Mouse (Mus musculus): ENCODE results near the gene Plxna2.
A peak's percentile ranks its signal among the peaks of the same experiment; 100 is the strongest.

Gene Plxna2

DNA sequence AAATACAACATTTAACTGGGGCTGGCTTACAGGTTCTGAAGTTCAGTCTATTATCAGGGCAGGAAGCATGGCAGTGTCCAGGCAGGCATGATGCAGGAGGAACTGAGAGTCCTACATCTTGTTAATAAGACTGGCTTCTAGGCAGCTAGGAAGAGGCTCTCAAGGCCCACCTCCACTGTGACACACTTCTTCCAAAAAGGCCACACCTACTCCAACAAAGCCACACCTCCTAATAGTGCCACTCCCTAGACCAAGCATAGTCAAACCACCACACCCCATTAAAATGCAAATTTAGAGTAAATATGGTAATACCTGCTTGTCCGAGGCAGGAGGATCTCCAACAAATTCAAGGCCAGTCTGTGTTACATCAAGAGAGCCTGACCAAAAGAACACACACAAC is 156.7 kb downstream of the Plxna2 start:
- DNase-seq: no peak

DNA sequence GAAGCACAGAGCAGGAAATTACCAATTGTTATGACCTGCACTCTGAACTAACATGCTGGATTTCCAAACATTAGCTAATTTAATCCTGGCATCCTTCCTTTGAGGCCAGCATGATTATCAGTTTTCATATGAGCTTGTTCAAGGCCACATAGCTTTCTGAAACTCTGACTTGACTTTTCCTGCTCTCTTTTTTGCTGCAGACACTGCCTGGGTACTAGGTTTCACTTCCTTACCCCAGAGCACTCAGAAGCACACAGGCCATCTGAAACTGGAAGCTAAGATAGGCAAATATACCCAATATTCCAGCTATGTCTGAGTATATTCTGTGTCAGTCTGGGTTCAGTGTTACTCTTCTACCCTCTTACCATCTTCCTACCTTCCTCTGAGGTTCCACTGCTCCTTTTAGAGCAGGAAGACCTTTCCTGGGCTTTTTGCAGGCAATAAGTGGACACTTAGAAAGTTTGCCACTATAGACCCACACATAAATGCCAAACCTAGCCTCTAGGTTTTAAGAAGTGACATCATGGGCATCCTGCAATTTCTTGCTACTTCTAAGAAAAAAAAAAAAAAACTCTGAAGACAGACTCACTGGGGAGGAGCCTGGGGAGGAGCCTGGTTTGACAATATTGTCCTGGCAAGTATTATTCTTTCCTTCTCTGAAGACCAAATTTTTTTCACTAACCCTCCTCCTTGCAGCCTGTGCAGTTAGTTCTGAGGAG is 157.8 kb downstream of the Plxna2 start:
- DNase-seq: no peak

GRCm38 (mm10) chr1:194776510-194777244 is 158.7 kb downstream of the Plxna2 start:
- no peak for DNase-seq

- no peak for DNase-seq
Observed at GRCm38 (mm10) chr1:194777608-194778007, 159.6 kb downstream of the Plxna2 start.

DNA sequence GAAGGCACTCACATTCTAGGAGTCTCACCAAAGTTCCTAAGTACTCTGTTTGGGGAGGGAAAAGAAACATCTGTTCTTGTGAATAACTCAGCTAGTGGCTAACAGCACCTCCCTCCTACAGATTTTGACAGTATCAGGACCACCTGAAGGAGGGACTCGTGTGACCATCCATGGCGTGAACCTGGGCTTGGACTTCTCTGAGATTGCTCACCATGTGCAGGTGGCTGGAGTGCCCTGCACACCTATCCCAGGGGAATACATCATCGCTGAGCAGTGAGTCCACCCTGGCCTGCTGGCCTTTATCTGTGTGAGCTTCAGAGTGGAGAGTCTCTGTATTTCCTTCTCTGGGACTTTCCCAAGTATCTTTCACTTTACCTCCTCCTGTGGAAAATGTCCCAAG is 162.4 kb downstream of the Plxna2 start:
- no peak for DNase-seq

GRCm38 (mm10) chr1:194780794-194781390 is 162.9 kb downstream of the Plxna2 start:
- peak in 1 of 2 experiments; percentile 20 for DNase-seq

GRCm38 (mm10) chr1:194781556-194781955 is 163.5 kb downstream of the Plxna2 start:
- DNase-seq: no peak

DNA sequence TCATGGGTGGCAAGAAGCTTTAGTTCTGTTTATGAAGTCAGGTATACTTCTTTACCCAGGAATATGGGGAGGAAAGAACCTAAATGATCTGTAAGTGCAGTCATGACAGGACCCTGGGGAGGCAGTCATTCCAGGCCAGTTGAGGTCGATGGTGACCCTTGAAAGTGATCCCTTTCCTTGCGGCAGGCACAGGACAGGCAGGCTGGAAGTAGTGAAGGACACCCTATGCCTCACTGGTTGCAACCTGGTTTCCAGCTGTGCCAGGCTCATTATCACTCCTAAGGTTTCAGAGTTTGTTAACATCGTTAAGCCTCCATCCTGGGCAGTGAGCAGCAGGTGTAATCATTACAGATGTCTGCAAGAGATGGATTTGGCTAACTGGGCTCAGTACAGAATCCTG is 164.3 kb downstream of the Plxna2 start:
- DNase-seq: no peak

- no peak for DNase-seq
Observed at GRCm38 (mm10) chr1:194787626-194788025, 169.6 kb downstream of the Plxna2 start.

GRCm38 (mm10) chr1:194793226-194793924 is 175.4 kb downstream of the Plxna2 start:
- no peak for DNase-seq

- DNase-seq: no peak
Observed at GRCm38 (mm10) chr1:194795316-194795715, 177.3 kb downstream of the Plxna2 start.

- no peak for DNase-seq
Observed at GRCm38 (mm10) chr1:194797843-194798242, 179.8 kb downstream of the Plxna2 start.

DNA sequence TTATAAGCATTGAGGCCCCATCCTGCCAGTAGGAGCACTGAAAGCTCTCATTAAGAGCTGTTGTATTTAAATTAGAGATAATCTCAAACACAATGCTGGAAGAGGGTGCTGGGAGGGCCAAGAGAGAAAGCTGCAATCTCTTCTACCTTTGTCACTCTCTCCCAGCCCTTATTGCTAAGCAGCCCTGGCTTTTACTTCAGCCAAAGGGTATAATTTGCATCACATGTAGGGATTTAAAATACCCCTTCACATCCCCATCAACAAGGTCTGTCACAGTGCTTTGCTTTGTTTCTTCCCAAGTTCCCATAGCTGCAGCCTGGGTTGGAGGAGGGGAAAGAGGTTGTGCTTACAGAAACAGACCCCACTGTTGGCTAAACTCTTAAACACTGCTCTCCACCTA is 180.5 kb downstream of the Plxna2 start:
- DNase-seq: no peak

- DNase-seq: no peak
Observed at GRCm38 (mm10) chr1:194808261-194808660, 190.2 kb downstream of the Plxna2 start.

- DNase-seq: no peak
Observed at GRCm38 (mm10) chr1:194808681-194809080, 190.7 kb downstream of the Plxna2 start.

- DNase-seq: no peak
Observed at GRCm38 (mm10) chr1:194809600-194809999, 191.6 kb downstream of the Plxna2 start.

- no peak for DNase-seq
Observed at GRCm38 (mm10) chr1:194814187-194814586, 196.2 kb downstream of the Plxna2 start.

DNA sequence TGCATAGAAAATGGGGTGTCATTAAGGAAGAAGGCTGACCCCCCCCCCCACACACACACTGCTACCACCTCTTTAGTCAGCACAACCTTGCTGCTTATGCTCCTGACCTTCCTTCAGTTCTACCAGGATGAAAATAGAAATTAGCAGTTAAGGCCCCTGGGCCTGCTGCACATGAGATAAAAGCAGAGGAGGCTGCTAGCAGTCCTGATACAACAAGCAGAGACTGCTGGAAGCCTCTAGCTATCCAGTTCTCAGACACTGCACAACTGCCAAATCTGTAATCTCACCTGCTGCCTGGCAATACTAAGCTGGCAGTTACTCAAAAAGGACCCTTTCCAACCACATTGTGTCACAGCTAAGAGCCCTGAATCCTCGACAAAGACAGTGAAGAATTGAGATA is 197.5 kb downstream of the Plxna2 start:
- DNase-seq: peak; percentile 19 to 24

DNA sequence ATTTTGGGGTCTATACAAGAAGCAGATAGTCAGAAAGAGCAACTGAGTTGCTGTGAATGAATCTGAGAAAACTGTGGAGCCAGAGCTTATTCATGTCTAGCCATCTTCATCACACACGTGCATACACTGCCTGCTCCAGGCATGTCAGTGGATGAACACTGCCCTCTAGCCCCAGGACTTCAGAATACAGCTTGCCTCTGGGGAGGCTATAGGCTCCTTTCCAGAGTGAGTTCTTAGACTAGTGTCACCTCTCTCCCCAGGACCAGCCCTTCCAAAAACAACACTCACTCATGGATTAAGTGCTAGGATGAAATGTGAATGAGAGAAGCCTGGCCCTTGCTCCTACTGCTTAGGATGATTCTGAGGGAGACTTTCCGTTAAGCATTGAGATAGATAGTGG is 198.9 kb downstream of the Plxna2 start:
- peak; percentile 75 to 87 for DNase-seq

GRCm38 (mm10) chr1:194820953-194821352 is 202.9 kb downstream of the Plxna2 start:
- no peak for DNase-seq

DNA sequence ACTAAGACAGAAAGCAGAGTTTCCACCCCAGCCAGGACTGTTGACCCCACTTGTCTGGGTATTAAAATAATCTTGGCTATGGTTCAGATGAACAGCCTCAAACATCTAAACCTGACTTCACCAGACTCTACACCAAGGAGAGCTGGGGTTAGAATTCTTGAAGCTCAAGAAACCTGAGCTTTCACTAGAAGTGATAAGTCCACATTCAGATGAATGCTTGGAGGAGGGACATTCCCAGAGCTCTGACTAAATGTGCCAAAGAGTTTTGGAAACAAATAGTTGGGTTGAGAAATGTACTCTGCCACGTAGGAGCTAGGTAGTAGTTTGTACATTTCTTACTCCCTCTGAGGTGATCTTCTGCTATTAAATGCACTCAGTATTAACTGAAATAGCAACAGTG is 203.7 kb downstream of the Plxna2 start:
- no peak for DNase-seq

DNA sequence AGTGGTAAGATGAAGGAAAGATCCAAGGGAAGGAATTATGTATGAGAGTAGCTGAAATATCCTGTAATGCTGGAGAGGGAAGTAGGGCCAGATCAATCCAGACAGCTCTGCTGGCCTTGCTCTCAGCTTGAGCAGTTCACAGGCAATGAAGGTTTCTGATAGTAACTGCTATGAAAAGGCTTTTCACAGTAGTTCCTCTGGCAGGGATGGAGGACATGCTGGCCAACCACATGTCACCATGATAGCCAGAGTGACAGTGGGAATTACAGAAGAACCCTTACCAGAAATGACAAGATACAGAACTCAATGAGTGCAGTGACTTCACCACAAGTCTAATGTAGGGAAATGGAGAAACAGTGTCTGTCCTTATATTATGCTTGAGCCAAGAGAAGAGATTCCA is 210.3 kb downstream of the Plxna2 start:
- no peak for DNase-seq

GRCm38 (mm10) chr1:194835238-194835637 is 217.2 kb downstream of the Plxna2 start:
- DNase-seq: no peak

Measured in cerebellum, postnatal 25 days (tissue).